Mouse (Mus musculus) urinary bladder, adult 2 months (tissue): ENCODE data around the gene Mcu. TPM values are rescaled to one million over a fixed set of nuclear protein-coding genes. Genes with fewer than 3 reads are reported as not detected.

ENCODE experiments used
- DNase-seq: peaks from one replicate; pipeline ENCODE4 v3.0.0; 2022; ENCODE audit warnings: low spot score
- polyA plus RNA-seq: library from polyadenylated mRNA; depleted of rRNA; stranded (reverse); fragments of >200 nt; gene quantifications from 2 replicates; pipeline ENCODE4 v1.2.3, GENCODE M21; 2012; rRNA removed

Gene Mcu
- polyA plus RNA-seq, 1 experiment, result 61.4 TPM

GRCm38 (mm10) chr10:59429448-59430135 lies 186.9 kb downstream of the Mcu start:
- no peak for DNase-seq

- no peak for DNase-seq
These were observed 190.1 kb downstream of the Mcu start for GRCm38 (mm10) chr10:59426371-59426770.

GRCm38 (mm10) chr10:59425369-59425768 lies 191.1 kb downstream of the Mcu start:
- no peak for DNase-seq

- no peak for DNase-seq
These were observed 192.0 kb downstream of the Mcu start for GRCm38 (mm10) chr10:59424453-59424852.

GRCm38 (mm10) chr10:59419516-59419915 lies 197.0 kb downstream of the Mcu start:
- no peak for DNase-seq

GRCm38 (mm10) chr10:59416623-59417022 lies 199.9 kb downstream of the Mcu start:
- no peak for DNase-seq

GRCm38 (mm10) chr10:59413711-59414110 lies 202.8 kb downstream of the Mcu start:
- DNase-seq, result no peak

- DNase-seq, result no peak
These were observed 206.2 kb downstream of the Mcu start for GRCm38 (mm10) chr10:59410264-59410663.

- DNase-seq, result no peak
These were observed 208.0 kb downstream of the Mcu start for GRCm38 (mm10) chr10:59408499-59408898.

- no peak for DNase-seq
These were observed 212.7 kb downstream of the Mcu start for GRCm38 (mm10) chr10:59403793-59404149.

GRCm38 (mm10) chr10:59402899-59403792 lies 213.3 kb downstream of the Mcu start, which contains the start of gene Pla2g12b:
Gene Pla2g12b, plus strand, starts transcription at chr10:59403660.
- no peak for DNase-seq

Other genes starting within 250 kb of the Mcu start
- 11.5 and 11.7 TPM in 2 replicates for gene Gm10273, start 221.1 kb downstream of the Mcu start, polyA plus RNA-seq
- gene Pla2g12b, start 213.0 kb downstream of the Mcu start, polyA plus RNA-seq, result 0.06 and 0.11 TPM in 2 replicates
- 0.19 and 0.40 TPM in 2 replicates for gene Oit3, start 174.9 kb downstream of the Mcu start, polyA plus RNA-seq
- gene Gm10322, start 629 bp downstream of the Mcu start, polyA plus RNA-seq, result 0.51 TPM in 1 of 2 replicates, not detected in the other
- 89.1 and 98.4 TPM in 2 replicates for gene Micu1, start 85.8 kb upstream of the Mcu start, polyA plus RNA-seq